In the genomic region with DNA sequence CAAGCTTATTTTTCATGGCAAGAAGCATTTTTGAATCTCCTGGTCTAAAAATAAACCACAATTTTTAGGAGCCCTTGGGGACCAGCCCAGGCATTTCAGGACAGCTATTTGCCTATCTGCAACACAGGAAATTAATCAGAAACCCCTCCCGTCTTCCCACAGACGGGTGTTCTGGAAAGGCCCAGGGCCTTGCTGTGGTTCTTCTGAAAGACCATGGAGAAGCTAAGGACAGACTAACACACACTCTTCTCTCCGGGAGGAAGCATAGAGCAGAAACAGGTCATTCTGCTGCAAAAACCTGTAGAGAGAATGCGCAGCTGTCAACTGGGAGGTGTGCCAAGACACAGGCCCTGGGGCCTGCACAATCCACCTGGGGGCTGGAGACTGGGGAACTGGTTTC, we compare ENCODE assay signal across 10 mouse cellular contexts. TPM values are rescaled to one million over a fixed set of nuclear protein-coding genes. Genes with fewer than 3 reads are reported as not detected.
DNase-seq lines count a peak whose midpoint lies in the region; ATAC-seq and TF ChIP-seq lines count a peak whose summit lies in the region.
"Had no signal": no experiment of that assay in that cellular context is flagged by ENCODE, and none has a peak within 500 bp of the region (broad histone marks: within the 10 kb centered on the region; RNA-seq: fewer than 3 reads in every experiment).

No protein-coding gene starts in this region.

- DNase-seq in liver, adult 2 months (ENCODE audit: extremely low read depth, low read depth, low spot score), result no peak
- no peak for DNase-seq in liver
- DNase-seq in cerebellum, postnatal 36 days, result peak; percentile 77 to 82
- DNase-seq in heart, postnatal 10 days, result peak; percentile 68 to 70
- no peak for DNase-seq in spleen, postnatal 10 days (ENCODE audit: low spot score in 2 of 2)
- DNase-seq: lung, postnatal 14 days had no signal

- H3K4me2 ChIP-seq in myocyte (ENCODE audit: low read depth), result peak overlapping the region; percentile 61
- H3K4me2 ChIP-seq in forebrain, embryonic 15.5 days (replicated peaks), result no peak overlapping the region
- H3K4me2 ChIP-seq in midbrain, embryonic 16.5 days (ENCODE audit: low read length), result no peak overlapping the region

- no peaks in the 10 kb centered on the region for H3K27me3 ChIP-seq in liver, adult 2 months (ENCODE audit: control insufficient read depth, insufficient read depth, low read length)
- no peaks in the 10 kb centered on the region for H3K27me3 ChIP-seq in myocyte (ENCODE audit: control insufficient read depth, insufficient read depth, insufficient read length)
- H3K27me3 ChIP-seq in forebrain, embryonic 15.5 days, result peaks cover 18% of the 10 kb centered on the region
- H3K27me3 ChIP-seq in midbrain, embryonic 16.5 days (ENCODE audit: control insufficient read depth, insufficient read depth, low read depth, low read length), result peaks cover 11% of the 10 kb centered on the region
- H3K27me3 ChIP-seq: Patski had no signal

- no peaks in the 10 kb centered on the region for H3K9me3 ChIP-seq in forebrain, embryonic 15.5 days
- H3K9me3 ChIP-seq in midbrain, embryonic 16.5 days (replicated peaks; ENCODE audit: control insufficient read depth, low read length, poor library complexity, severe bottlenecking), result no peaks in the 10 kb centered on the region

- H3K4me1 ChIP-seq in liver, adult 2 months (ENCODE audit: control insufficient read depth, insufficient read depth, low read length), result peaks cover 7% of the 10 kb centered on the region; the same call in 1 of the 2 replicates
- H3K4me1 ChIP-seq in forebrain, embryonic 15.5 days, result peaks cover 24% of the 10 kb centered on the region
- peaks cover 8% of the 10 kb centered on the region for H3K4me1 ChIP-seq in midbrain, embryonic 16.5 days (ENCODE audit: control insufficient read depth, insufficient read depth, low read length)

- no peak for TF ChIP-seq POLR2A in liver, adult 2 months (IDR thresholded peaks at IDR 0.05; ENCODE audit: extremely low read depth, insufficient read depth, low read length)
- no peak for TF ChIP-seq POLR2A in myocyte (IDR thresholded peaks at IDR 0.05; ENCODE audit: insufficient read length, low read depth)

- WGBS in liver, adult 2 months, result 62% methylated on average over 4 of the region's 4 CpGs
- 53% methylated on average over 4 of the region's 4 CpGs for WGBS in forebrain, embryonic 15.5 days
- WGBS in midbrain, embryonic 16.5 days, result 75% methylated on average over 4 of the region's 4 CpGs

- no peak for ATAC-seq in forebrain, embryonic 15.5 days (replicated peaks)
- no peak for ATAC-seq in midbrain, embryonic 16.5 days
- ATAC-seq: Patski had no signal

- no peak overlapping the region for H3ac ChIP-seq in myocyte (ENCODE audit: control insufficient read depth, insufficient read length)

- H3K79me2 ChIP-seq in liver, adult 2 months (ENCODE audit: control insufficient read depth, insufficient read depth, low read length), result 0 out of 2 replicates have a peak, but pooled peaks cover 3% of the 10 kb centered on the region
- H3K79me2 ChIP-seq in myocyte (ENCODE audit: control insufficient read depth, insufficient read depth), result peaks cover 8% of the 10 kb centered on the region

- intact Hi-C loops in heart, postnatal 10 days (cut with DNase I), result no loop called here

- TF ChIP-seq CTCF in liver, adult 2 months (IDR thresholded peaks at IDR 0.05; ENCODE audit: low read depth, low read length), result no peak

- peak overlapping the region; percentile 47 for H3K27ac ChIP-seq in liver, adult 2 months (replicated peaks; ENCODE audit: insufficient read depth, low read depth, low read length)
- H3K27ac ChIP-seq in forebrain, embryonic 15.5 days (replicated peaks), result no peak overlapping the region
- H3K27ac ChIP-seq in midbrain, embryonic 16.5 days (ENCODE audit: low read length), result no peak overlapping the region

- H3K4me3 ChIP-seq in liver, adult 2 months (ENCODE audit: insufficient read depth, low read depth, low read length), result no peak overlapping the region
- no peak overlapping the region for H3K4me3 ChIP-seq in myocyte
- H3K4me3 ChIP-seq in forebrain, embryonic 15.5 days, result no peak overlapping the region
- no peak overlapping the region for H3K4me3 ChIP-seq in midbrain, embryonic 16.5 days (ENCODE audit: low read depth, low read length)

- no peak overlapping the region for H3K9ac ChIP-seq in liver, adult 2 months (ENCODE audit: low read depth, low read length)
- H3K9ac ChIP-seq in forebrain, embryonic 15.5 days (replicated peaks), result no peak overlapping the region
- no peak overlapping the region for H3K9ac ChIP-seq in midbrain, embryonic 16.5 days (ENCODE audit: low read depth, low read length)

- H3K36me3 ChIP-seq in liver, adult 2 months (ENCODE audit: control insufficient read depth, insufficient read depth, low read length), result no peaks in the 10 kb centered on the region
- no peaks in the 10 kb centered on the region for H3K36me3 ChIP-seq in myocyte (ENCODE audit: control insufficient read depth, insufficient read depth)
- H3K36me3 ChIP-seq in forebrain, embryonic 15.5 days, result no peaks in the 10 kb centered on the region
- no peaks in the 10 kb centered on the region for H3K36me3 ChIP-seq in midbrain, embryonic 16.5 days (ENCODE audit: control insufficient read depth, insufficient read depth, low read length)

TF ChIP-seq in myocyte, 11 proteins besides CTCF, POLR2A, EP300 and RAD21:
- TF ChIP-seq MYOG (IDR thresholded peaks at IDR 0.05; ENCODE audit: control insufficient read depth in 1 of 3, insufficient read depth in 1 of 3, insufficient read length in 2 of 3, low read depth in 2 of 3) (peak in 1 of 3 experiments; percentile 73), MAX (IDR thresholded peaks at IDR 0.05; ENCODE audit: low read depth) (no peak), MYOD1 (IDR thresholded peaks at IDR 0.05; ENCODE audit: control insufficient read depth in 1 of 3, insufficient read length in 2 of 3, low read depth in 2 of 3) (peak in 2 of 3 experiments; percentile 64 to 70)
TF ChIP-seq in myocyte: peak in this region for 2.

RNA-seq across cellular contexts. Expression of gene Luzp1, which starts 3.3 kb away (rescaled TPM):
- 6.8 and 8.1 TPM in 2 replicates for total RNA-seq in liver, adult 2 months (2014; rRNA removed)
- 2.5 and 3.3 TPM in 2 replicates for polyA plus RNA-seq in liver, adult 2 months (2012; rRNA removed)
- total RNA-seq in heart, postnatal 10 days (2021), result 10 to 100 TPM; 58.3 to 69.0 TPM
- 12.5 TPM for polyA plus RNA-seq in myocyte (2012; fragmentation: generic; extraction: Trizol)
- polyA plus RNA-seq in forebrain, embryonic 15.5 days (2015; fragmentation: Nextera tagmentation; extraction: Ambion mirVana), result 62.1 and 69.8 TPM in 2 replicates
- polyA plus RNA-seq in midbrain, embryonic 16.5 days (2015; fragmentation: Nextera tagmentation; extraction: Ambion mirVana), result 40.8 and 46.7 TPM in 2 replicates

RNA-seq across cellular contexts. Expression of gene 6030445D17Rik, which starts 4.2 kb away (rescaled TPM):
- 0.07 and 0.18 TPM in 2 replicates for total RNA-seq in liver, adult 2 months (2014; rRNA removed)
- polyA plus RNA-seq in liver, adult 2 months (2012; rRNA removed), result 0.11 and 0.15 TPM in 2 replicates
- total RNA-seq in heart, postnatal 10 days (2021), result under 1 TPM; 0.55 to 0.62 TPM
- polyA plus RNA-seq in myocyte (2012; fragmentation: generic; extraction: Trizol), result 0.46 TPM
- polyA plus RNA-seq in forebrain, embryonic 15.5 days (2015; fragmentation: Nextera tagmentation; extraction: Ambion mirVana), result 0.10 and 0.57 TPM in 2 replicates
- polyA plus RNA-seq in midbrain, embryonic 16.5 days (2015; fragmentation: Nextera tagmentation; extraction: Ambion mirVana), result 0.14 and 0.20 TPM in 2 replicates

RNA-seq across cellular contexts. Expression of gene Htr1d, which starts 42.9 kb away (rescaled TPM):
- not detected in 2 replicates for total RNA-seq in liver, adult 2 months (2014; rRNA removed)
- polyA plus RNA-seq in liver, adult 2 months (2012; rRNA removed), result 0.82 TPM in 1 of 2 replicates, not detected in the other
- not detected for total RNA-seq in heart, postnatal 10 days (2021)
- 0.11 TPM for polyA plus RNA-seq in myocyte (2012; fragmentation: generic; extraction: Trizol)
- 0.70 and 0.74 TPM in 2 replicates for polyA plus RNA-seq in forebrain, embryonic 15.5 days (2015; fragmentation: Nextera tagmentation; extraction: Ambion mirVana)
- 2.8 TPM in 2 replicates for polyA plus RNA-seq in midbrain, embryonic 16.5 days (2015; fragmentation: Nextera tagmentation; extraction: Ambion mirVana)

Comparison
In these comparisons a context has a peak if more than half of its experiments do, and no peak if none do; other contexts are left out.
1. DNase-seq: peak in cerebellum, postnatal 36 days (2 of 2) and heart, postnatal 10 days (2 of 2); none in liver, adult 2 months (single experiment), liver (single experiment) and spleen, postnatal 10 days (0 of 2).